Mouse (Mus musculus) hematopoietic stem cell, adult 5-6 weeks (primary cell): ENCODE data around the gene Nrxn3. TPM values are rescaled to one million over a fixed set of nuclear protein-coding genes. Genes with fewer than 3 reads are reported as not detected.

Experiments
- ATAC-seq, 2 experiments: fragments of 125-278 bp in 1 of 2; replicated peaks in 1 of 2; 2 replicates each; pipeline ENCODE4 v1.8.0; 2016 to 2017; ENCODE audit warnings: inconsistent platforms in 2 of 2, mild to moderate bottlenecking in 2 of 2, moderate number of reproducible peaks in 2 of 2, low read depth in 1 of 2, moderate TSS enrichment in 1 of 2; ENCODE audit not compliant: low FRiP score in 2 of 2, poor library complexity in 2 of 2, severe bottlenecking in 2 of 2, insufficient read depth in 1 of 2, low TSS enrichment in 1 of 2
- total RNA-seq: library from RNA; stranded (forward); fragments of 172-1452, 232-1000 nt; gene quantifications from 2 replicates; pipeline ENCODE4 v1.2.3, GENCODE M21; 2017

The Nrxn3 gene
- total RNA-seq, 1 experiment from 2014 or later = not detected

GRCm38 (mm10) chr12:89742326-89742725, 1019.6 kb downstream of the Nrxn3 start:
- no peak for ATAC-seq

GRCm38 (mm10) chr12:89742796-89743195, 1020.1 kb downstream of the Nrxn3 start:
- ATAC-seq = no peak

- ATAC-seq = no peak
Observed at GRCm38 (mm10) chr12:89764191-89765082, 1041.8 kb downstream of the Nrxn3 start.

GRCm38 (mm10) chr12:89765179-89765578, 1042.5 kb downstream of the Nrxn3 start:
- no peak for ATAC-seq

- no peak for ATAC-seq
Observed at GRCm38 (mm10) chr12:89788794-89789193, 1066.1 kb downstream of the Nrxn3 start.

- no peak for ATAC-seq
Observed at GRCm38 (mm10) chr12:89789981-89790380, 1067.3 kb downstream of the Nrxn3 start.

- ATAC-seq = no peak
Observed at GRCm38 (mm10) chr12:89791829-89792228, 1069.2 kb downstream of the Nrxn3 start.

- ATAC-seq = no peak
Observed at GRCm38 (mm10) chr12:89794741-89795140, 1072.1 kb downstream of the Nrxn3 start.

GRCm38 (mm10) chr12:89808217-89808616, 1085.5 kb downstream of the Nrxn3 start:
- no peak for ATAC-seq

- no peak for ATAC-seq
Observed at GRCm38 (mm10) chr12:89810146-89810545, 1087.5 kb downstream of the Nrxn3 start.

GRCm38 (mm10) chr12:89811815-89812549, 1089.3 kb downstream of the Nrxn3 start:
- peak; percentile 88 to 93 for ATAC-seq

- 0 out of 4 replicates have a peak, but pooled peaks of 1 of the 2 experiments have one; percentile 3 for ATAC-seq
Observed at GRCm38 (mm10) chr12:89812550-89813207, 1090.0 kb downstream of the Nrxn3 start.

- no peak for ATAC-seq
Observed at GRCm38 (mm10) chr12:89813294-89813693, 1090.6 kb downstream of the Nrxn3 start.

- no peak for ATAC-seq
Observed at GRCm38 (mm10) chr12:89813718-89814117, 1091.0 kb downstream of the Nrxn3 start.

- ATAC-seq = no peak
Observed at GRCm38 (mm10) chr12:89814536-89814935, 1091.9 kb downstream of the Nrxn3 start.

GRCm38 (mm10) chr12:89817072-89817773, 1094.5 kb downstream of the Nrxn3 start:
- no peak for ATAC-seq

GRCm38 (mm10) chr12:89818200-89818599, 1095.5 kb downstream of the Nrxn3 start:
- ATAC-seq = no peak
